Mouse (Mus musculus): ENCODE results near the gene Yy2. TPM values are rescaled to one million over a fixed set of nuclear protein-coding genes. Genes with fewer than 3 reads are reported as not detected.

Gene Yy2
- 8.0 TPM for polyA plus RNA-seq (2014; fragmentation: Illumina TruSeq; extraction: RNeasy Lipid Tissue Mini Kit (QIAGEN cat#74804); ENCODE audit: low read depth, low replicate concordance)

DNA sequence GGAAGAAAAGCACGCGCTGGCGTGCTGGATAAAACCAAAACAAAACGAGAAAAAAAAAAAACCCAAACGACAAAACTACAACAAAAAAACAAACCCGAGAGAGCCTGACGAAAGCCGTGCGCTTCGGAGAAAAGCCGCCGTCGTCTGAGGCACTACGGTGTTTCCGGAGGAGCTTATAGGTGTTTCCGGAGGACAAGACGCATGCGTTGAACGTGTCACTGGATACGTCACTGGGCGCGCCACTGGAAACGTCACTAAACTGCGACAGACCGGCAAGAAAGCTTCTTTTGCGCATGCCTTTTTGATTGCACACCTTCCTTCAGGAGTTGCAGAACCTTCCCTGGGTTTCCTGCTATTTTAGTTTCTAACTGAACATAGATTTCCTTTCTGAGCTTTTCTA lies at the start of gene Yy2:
Yy2 (minus strand) TSS at position 146 of the 400 bp plus-strand sequence.

DNA sequence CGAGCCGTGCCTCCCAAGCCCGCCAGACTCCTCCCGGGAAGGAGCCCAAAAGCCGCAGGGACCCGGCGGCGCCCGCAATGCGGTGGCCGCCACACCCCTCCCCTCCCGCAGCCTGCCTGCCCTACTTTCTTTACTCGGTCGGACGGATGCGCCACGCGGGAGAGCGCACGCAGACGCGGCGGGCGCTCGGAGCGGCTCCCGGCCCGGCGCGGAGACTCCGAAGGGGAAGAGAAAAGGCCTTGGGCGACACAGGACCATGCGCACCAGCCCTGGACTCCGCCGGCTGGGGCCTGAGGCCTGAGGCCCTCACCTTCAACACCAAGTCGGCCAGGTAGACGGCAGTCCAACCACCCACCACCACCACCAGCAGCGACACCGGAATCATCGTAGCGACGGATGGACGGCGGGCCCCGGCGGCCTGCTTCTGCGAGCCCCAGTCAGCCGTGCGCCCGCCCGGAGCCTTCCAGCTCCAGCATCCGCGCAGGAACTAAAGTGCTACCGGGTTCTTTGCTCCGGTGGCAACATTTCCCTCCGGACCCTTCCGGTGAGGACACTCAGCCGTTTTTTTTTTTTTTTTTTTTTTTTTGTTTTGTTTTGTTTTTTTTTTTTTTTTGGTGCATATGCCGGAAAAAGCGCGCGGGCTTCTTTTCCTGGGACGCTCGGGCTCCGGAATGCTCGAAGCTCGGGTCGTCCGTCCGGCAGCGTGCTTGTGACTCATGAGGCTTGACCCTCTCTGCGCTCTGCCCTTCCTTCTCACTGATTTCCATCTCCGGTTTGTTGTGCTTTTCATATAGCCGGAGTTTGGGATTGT lies 29.6 kb upstream of the Yy2 start, which contains the start of gene Mbtps2:
Mbtps2 (minus strand) TSS at position 530 of the 811 bp plus-strand sequence.

Other genes with a start within 250 kb of the Yy2 start
- gene Phex, start 153.7 kb downstream of the Yy2 start, polyA plus RNA-seq (2014; fragmentation: Illumina TruSeq; extraction: RNeasy Lipid Tissue Mini Kit (QIAGEN cat#74804); ENCODE audit: low read depth, low replicate concordance), result 0.32 TPM
- 42.1 TPM for gene Sms, start 76.7 kb downstream of the Yy2 start, polyA plus RNA-seq (2014; fragmentation: Illumina TruSeq; extraction: RNeasy Lipid Tissue Mini Kit (QIAGEN cat#74804); ENCODE audit: low read depth, low replicate concordance)
- 48.5 TPM for gene Mbtps2, start 29.7 kb upstream of the Yy2 start, polyA plus RNA-seq (2014; fragmentation: Illumina TruSeq; extraction: RNeasy Lipid Tissue Mini Kit (QIAGEN cat#74804); ENCODE audit: low read depth, low replicate concordance)
- gene Smpx, start 129.9 kb upstream of the Yy2 start, polyA plus RNA-seq (2014; fragmentation: Illumina TruSeq; extraction: RNeasy Lipid Tissue Mini Kit (QIAGEN cat#74804); ENCODE audit: low read depth, low replicate concordance), result 65.2 TPM
- not detected for gene Klhl34, start 249.4 kb upstream of the Yy2 start, polyA plus RNA-seq (2014; fragmentation: Illumina TruSeq; extraction: RNeasy Lipid Tissue Mini Kit (QIAGEN cat#74804); ENCODE audit: low read depth, low replicate concordance)

All from sigmoid colon, adult 10 weeks (tissue).